Mouse (Mus musculus) erythroblast, embryonic 14.5 days (primary cell): ENCODE measurements at regions not wholly inside any gene's neighbourhood (a gene's known extent, or its start where the extent isn't known, plus 50 kb on each side); places are given as distances from the start of the nearest gene placed in this dataset.
"Not testable (repeated sequence)": the region's sequence is repeated elsewhere in the genome, so short reads cannot be mapped to it uniquely, and the experiment has no call there.

Source experiments
- H3K27me3 ChIP-seq: 2 replicates; pipeline ENCODE4 v1.6.1; 2012; ENCODE audit warnings: inconsistent platforms; ENCODE audit not compliant: control insufficient read depth
- H3K36me3 ChIP-seq: 2 replicates; pipeline ENCODE4 v1.6.1; 2012; ENCODE audit warnings: mild to moderate bottlenecking, inconsistent platforms; ENCODE audit not compliant: control insufficient read depth
- H3K4me1 ChIP-seq: 2 replicates; pipeline ENCODE4 v1.6.1; 2012; ENCODE audit warnings: inconsistent platforms; ENCODE audit not compliant: control insufficient read depth
- H3K4me3 ChIP-seq: replicated peaks from 2 replicates; pipeline ENCODE3; 2012; ENCODE audit warnings: moderate library complexity, mild to moderate bottlenecking, inconsistent platforms
- H3K9me3 ChIP-seq: 2 replicates; pipeline ENCODE4 v1.6.1; 2012; ENCODE audit warnings: low read length, inconsistent platforms, mixed read lengths; ENCODE audit not compliant: control insufficient read depth

DNA sequence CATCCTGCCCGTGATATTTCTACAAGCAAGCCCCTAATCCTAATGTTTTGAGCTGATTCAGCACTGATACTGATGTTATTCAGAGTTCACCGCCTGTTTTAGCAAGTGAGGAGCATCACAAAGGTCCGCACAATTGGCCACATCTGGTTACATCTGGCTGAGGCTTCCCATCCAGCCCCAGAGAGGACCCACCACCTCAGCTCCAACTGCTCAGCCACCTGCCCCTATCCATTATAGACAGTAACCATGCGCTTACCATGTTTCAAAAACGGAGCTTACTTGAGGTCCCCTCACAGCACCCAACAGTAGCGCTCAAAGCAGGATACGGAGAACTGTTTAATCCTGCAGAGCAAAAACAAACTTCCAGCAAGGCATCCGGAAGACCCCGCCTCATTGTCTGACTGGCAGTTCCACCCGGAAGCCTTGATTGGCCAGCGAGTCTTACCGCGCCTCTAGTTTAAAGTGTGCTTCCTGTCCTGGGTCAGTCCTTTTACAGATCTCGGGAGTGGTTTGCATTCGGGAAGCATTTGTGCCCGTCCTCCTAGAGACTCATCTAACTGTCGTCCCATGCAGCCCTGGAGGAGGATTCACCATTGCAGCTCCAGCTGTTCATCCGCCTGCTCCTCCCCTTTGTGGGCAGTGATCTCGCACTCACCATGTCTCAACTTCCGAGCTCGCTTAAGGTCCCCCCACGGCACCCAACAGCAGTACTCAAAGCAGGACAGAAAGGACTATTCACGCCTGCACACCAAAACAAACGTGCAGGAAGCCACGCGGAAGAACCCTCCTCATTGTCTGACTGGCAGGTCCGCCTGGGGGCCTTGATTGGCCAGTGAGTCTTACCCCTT lies 69.9 kb upstream of the Zfp825 start:
- H3K36me3 ChIP-seq, H3K27me3 ChIP-seq, H3K9me3 ChIP-seq, H3K4me1 ChIP-seq: not testable (repeated sequence)
- peak overlapping the region; percentile 67 for H3K4me3 ChIP-seq

DNA sequence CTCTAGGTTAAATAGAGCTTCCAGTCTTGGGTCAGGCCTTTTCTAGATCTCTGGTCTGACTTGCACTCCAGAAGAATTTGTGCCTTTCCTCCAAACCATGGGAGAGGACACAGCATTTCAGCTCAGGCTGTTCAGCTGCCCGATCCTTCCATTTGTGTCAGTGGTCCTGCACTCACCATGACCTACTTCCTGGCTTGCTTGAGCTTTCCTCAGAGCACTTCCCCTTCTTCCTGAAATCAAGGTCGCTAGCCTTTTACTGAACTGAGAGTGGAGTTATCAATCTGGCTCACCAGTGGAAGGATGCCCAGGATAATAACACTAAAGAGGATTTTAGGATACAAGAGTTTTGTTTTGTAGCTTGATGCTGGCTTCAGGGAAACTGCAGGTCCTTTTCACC lies 70.5 kb upstream of the Zfp825 start:
- not testable (repeated sequence) for H3K4me1 ChIP-seq, H3K36me3 ChIP-seq, H3K9me3 ChIP-seq, H3K27me3 ChIP-seq
- peak overlapping the region; percentile 67 for H3K4me3 ChIP-seq

DNA sequence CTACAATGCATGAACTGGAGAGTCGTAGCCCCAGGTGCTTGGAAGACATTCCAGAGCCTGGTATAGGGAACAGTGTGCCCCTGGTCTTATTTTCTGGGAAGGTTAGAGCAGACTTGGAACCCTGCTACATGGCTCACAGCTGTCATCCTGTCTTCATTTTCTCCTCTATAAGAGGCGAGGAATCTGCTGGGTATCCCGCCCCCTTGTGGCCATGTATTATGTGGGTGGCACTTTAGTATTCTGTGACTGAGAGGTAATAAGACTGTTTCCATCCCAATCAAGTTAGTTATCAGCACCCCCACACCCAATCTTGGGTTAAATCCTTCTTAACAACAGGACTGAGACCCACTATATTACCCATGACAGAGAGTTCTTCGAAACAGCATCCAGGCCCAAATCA lies 69.4 kb upstream of the Erap1 start:
- H3K27me3 ChIP-seq, H3K4me1 ChIP-seq, H3K4me3 ChIP-seq, H3K36me3 ChIP-seq, H3K9me3 ChIP-seq: not testable (repeated sequence)
